Mouse (Mus musculus) C2C12 (cell line): Measurements from ENCODE around the gene Stx7. TPM values are rescaled to one million over a fixed set of nuclear protein-coding genes. Genes with fewer than 3 reads are reported as not detected.

Experiments
- H3K27me3 ChIP-seq: one replicate; pipeline ENCODE4 v1.6.1; 2011; ENCODE audit not compliant: control insufficient read depth, insufficient read depth, insufficient read length
- H3K36me3 ChIP-seq: one replicate; pipeline ENCODE4 v1.6.1; 2011; ENCODE audit not compliant: control insufficient read depth, insufficient read depth
- H3K4me3 ChIP-seq: one replicate; pipeline ENCODE4 v1.5.1; 2011; ENCODE audit warnings: mild to moderate bottlenecking, control low read depth; ENCODE audit not compliant: poor library complexity, insufficient read depth, severe bottlenecking
- H3K79me2 ChIP-seq: one replicate; pipeline ENCODE4 v1.6.1; 2011; ENCODE audit not compliant: control insufficient read depth, insufficient read depth
- H3K79me3 ChIP-seq: one replicate; pipeline ENCODE4 v1.6.1; 2011; ENCODE audit warnings: low read depth, control low read depth
- H3ac ChIP-seq: one replicate; pipeline ENCODE3; 2011; ENCODE audit warnings: low read depth; ENCODE audit not compliant: control insufficient read depth, insufficient read length
- CEBPB ChIP-seq: IDR thresholded peaks from one replicate; pipeline ENCODE4 v1.6.1; 2011; ENCODE audit warnings: low read depth, mild to moderate bottlenecking, control low read depth, moderate library complexity
- CTCF ChIP-seq: IDR thresholded peaks from one replicate; pipeline ENCODE4 v1.5.1; 2011; ENCODE audit not compliant: control insufficient read depth, insufficient read depth, insufficient read length
- FOSL1 ChIP-seq: IDR thresholded peaks from one replicate; pipeline ENCODE4 v1.8.0; 2011; ENCODE audit warnings: mild to moderate bottlenecking, low read length; ENCODE audit not compliant: poor library complexity, insufficient read depth, severe bottlenecking
- MAX ChIP-seq: IDR thresholded peaks from one replicate; pipeline ENCODE4 v1.6.1; 2011; ENCODE audit warnings: mild to moderate bottlenecking, control low read depth
- MYOD1 ChIP-seq: IDR thresholded peaks from one replicate; pipeline ENCODE4 v1.6.1; 2011; ENCODE audit warnings: low read depth; ENCODE audit not compliant: control insufficient read depth, insufficient read length
- MYOG ChIP-seq: IDR thresholded peaks from one replicate; pipeline ENCODE4 v1.6.1; 2011; ENCODE audit not compliant: control insufficient read depth, insufficient read length; ENCODE audit errors: extremely low read depth
- USF1 ChIP-seq: IDR thresholded peaks from one replicate; pipeline ENCODE4 v1.6.1; 2011; ENCODE audit warnings: low read depth, mild to moderate bottlenecking, control low read depth, moderate library complexity
- polyA plus RNA-seq: library from polyadenylated mRNA; unstranded; fragments of >200 nt; fragmentation: generic; extraction: Trizol; gene quantifications from one replicate; pipeline ENCODE4 v1.2.1, GENCODE M21; 2012; ENCODE audit warnings: missing spikeins

The Stx7 gene
- polyA plus RNA-seq, 1 experiment, result 29.9 TPM

GRCm38 (mm10) chr10:24164137-24164908 is 15.2 kb downstream of the Stx7 start:
- TF ChIP-seq FOSL1, result no peak
- no peak for TF ChIP-seq MYOG
- TF ChIP-seq CTCF, result no peak
- TF ChIP-seq CEBPB, result no peak
- TF ChIP-seq MAX, result no peak
- Histone ChIP-seq H3K79me2 (peaks cover 4% of the 10 kb centered on the region), H3K79me3 (no peaks in the 10 kb centered on the region), H3K4me3 (no peak overlapping the region), H3K36me3 (no peaks in the 10 kb centered on the region), H3ac (peak overlapping the region; percentile 6), H3K27me3 (no peaks in the 10 kb centered on the region)

GRCm38 (mm10) chr10:24164909-24165304 is 15.8 kb downstream of the Stx7 start:
- no peak overlapping the region for H3K4me3 ChIP-seq
- H3ac ChIP-seq, result no peak overlapping the region
- no peaks in the 10 kb centered on the region for H3K79me3 ChIP-seq
- H3K79me2 ChIP-seq, result peaks cover 4% of the 10 kb centered on the region
- no peak for TF ChIP-seq USF1
- no peak for TF ChIP-seq FOSL1
- no peak for TF ChIP-seq CTCF
- TF ChIP-seq MYOD1, result no peak
- no peak for TF ChIP-seq CEBPB
- no peak for TF ChIP-seq MYOG
- no peak for TF ChIP-seq MAX
- no peaks in the 10 kb centered on the region for H3K36me3 ChIP-seq
- H3K27me3 ChIP-seq, result no peaks in the 10 kb centered on the region

GRCm38 (mm10) chr10:24165526-24166055 is 16.5 kb downstream of the Stx7 start:
- Histone ChIP-seq H3ac (no peak overlapping the region), H3K27me3 (no peaks in the 10 kb centered on the region), H3K79me2 (peaks cover 4% of the 10 kb centered on the region), H3K4me3 (no peak overlapping the region), H3K79me3 (no peaks in the 10 kb centered on the region), H3K36me3 (no peaks in the 10 kb centered on the region)
- no peak for TF ChIP-seq CTCF
- TF ChIP-seq MYOG, result no peak

DNA sequence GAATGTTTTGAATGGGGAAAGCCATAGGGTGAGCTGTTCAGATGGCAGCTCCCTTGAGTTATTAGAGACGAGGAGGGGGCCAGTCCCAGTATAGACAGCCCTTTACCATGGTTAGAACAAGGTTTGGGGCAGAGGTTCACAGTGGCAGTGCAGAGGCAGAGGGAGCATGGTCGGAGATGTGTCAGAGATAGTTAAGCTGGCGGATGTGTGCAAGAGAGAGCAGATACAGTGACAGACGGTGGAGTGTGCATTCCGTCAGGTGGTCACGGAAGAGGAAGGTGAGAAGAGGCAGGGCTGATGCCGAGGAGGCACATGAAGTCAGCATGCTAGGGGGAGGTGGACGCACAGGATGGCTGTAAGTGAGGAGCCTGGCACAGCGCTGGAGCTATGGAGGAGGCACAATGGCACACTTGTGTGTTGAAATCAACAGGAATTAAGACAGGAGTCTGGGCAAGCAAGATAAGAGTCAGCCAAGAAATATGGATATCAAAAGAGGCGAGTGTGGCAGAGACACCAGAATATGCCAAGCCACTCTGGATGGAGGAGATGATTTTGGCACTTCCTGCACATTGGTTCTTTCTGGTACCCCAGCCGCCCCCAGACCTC is 19.0 kb downstream of the Stx7 start:
- H3K36me3 ChIP-seq, result no peaks in the 10 kb centered on the region
- TF ChIP-seq USF1 (no peak), MAX (no peak), MYOD1 (no peak), FOSL1 (no peak), MYOG (no peak), CTCF (no peak), CEBPB (no peak)
- H3ac ChIP-seq, result no peak overlapping the region
- H3K79me2 ChIP-seq, result peaks cover 4% of the 10 kb centered on the region
- H3K27me3 ChIP-seq, result no peaks in the 10 kb centered on the region
- no peak overlapping the region for H3K4me3 ChIP-seq
- no peaks in the 10 kb centered on the region for H3K79me3 ChIP-seq

- Histone ChIP-seq H3ac (no peak overlapping the region), H3K79me3 (no peaks in the 10 kb centered on the region), H3K27me3 (no peaks in the 10 kb centered on the region), H3K4me3 (no peak overlapping the region), H3K36me3 (no peaks in the 10 kb centered on the region), H3K79me2 (peaks cover 4% of the 10 kb centered on the region)
- no peak for TF ChIP-seq CTCF
- TF ChIP-seq CEBPB, result no peak
- TF ChIP-seq USF1, result no peak
- TF ChIP-seq MYOG, result no peak
- TF ChIP-seq MYOD1, result no peak
- no peak for TF ChIP-seq FOSL1
- TF ChIP-seq MAX, result no peak
Measured at GRCm38 (mm10) chr10:24168854-24169253, 19.8 kb downstream of the Stx7 start.
